Mouse (Mus musculus) hindlimb bud, embryonic 11.5 days (tissue): ENCODE results near the gene Il11ra1.
"Not testable (repeated sequence)": the region's sequence is repeated elsewhere in the genome, so short reads cannot be mapped to it uniquely, and the experiment has no call there.

Experiments used
- DNase-seq: peaks from one replicate; pipeline ENCODE4 v3.0.0-alpha.2; 2012; ENCODE audit warnings: low read depth, low spot score; ENCODE audit errors: extremely low spot score

Gene Il11ra1

GRCm38 (mm10) chr4:41775840-41776239 lies 76.1 kb downstream of the Il11ra1 start:
- not testable (repeated sequence) for DNase-seq

GRCm38 (mm10) chr4:41781271-41781670 lies 81.5 kb downstream of the Il11ra1 start:
- not testable (repeated sequence) for DNase-seq

- not testable (repeated sequence) for DNase-seq
Observed at GRCm38 (mm10) chr4:41781748-41782485, 82.1 kb downstream of the Il11ra1 start.

DNA sequence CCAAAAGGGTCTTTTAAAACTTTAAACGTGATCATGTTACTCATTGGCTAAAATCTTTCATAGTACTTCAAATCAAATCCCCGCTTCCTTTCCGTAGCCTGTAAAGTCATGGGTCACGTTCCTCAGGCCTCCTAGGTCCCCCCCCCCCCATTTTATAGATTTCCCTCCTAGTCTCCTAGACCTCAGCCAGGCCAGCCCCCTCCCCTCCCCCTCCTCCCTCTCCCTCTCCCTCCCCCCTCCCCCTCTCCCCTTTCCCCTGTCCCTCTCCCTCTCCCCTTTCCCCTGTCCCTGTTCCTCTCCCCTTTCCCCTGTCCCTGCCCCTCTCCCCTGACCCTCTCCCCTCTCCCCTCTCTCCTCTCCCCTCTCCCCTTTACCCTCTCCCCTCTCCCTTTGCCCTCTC lies 82.9 kb downstream of the Il11ra1 start:
- DNase-seq, result not testable (repeated sequence)

- DNase-seq, result not testable (repeated sequence)
Observed at GRCm38 (mm10) chr4:41783197-41783596, 83.4 kb downstream of the Il11ra1 start.
